Mouse (Mus musculus) CH12.LX (cell line): Measurements from ENCODE around the gene T2. TPM values are rescaled to one million over a fixed set of nuclear protein-coding genes. Genes with fewer than 3 reads are reported as not detected.
"Not testable (repeated sequence)": the region's sequence is repeated elsewhere in the genome, so short reads cannot be mapped to it uniquely, and the experiment has no call there.

ENCODE experiments used
- DNase-seq: peaks from one replicate; pipeline ENCODE4 v3.0.0-alpha.2; 2013; ENCODE audit errors: extremely low read depth
- H3K27ac ChIP-seq: 2 replicates; pipeline ENCODE4 v1.5.1; 2012; ENCODE audit warnings: low read depth, mild to moderate bottlenecking, control low read depth, moderate library complexity; ENCODE audit not compliant: insufficient read depth
- H3K27me3 ChIP-seq: replicated peaks from 2 replicates; pipeline ENCODE3; 2012; ENCODE audit warnings: inconsistent platforms
- H3K36me3 ChIP-seq, 2 experiments: replicated peaks in 1 of 2; 2 replicates each; pipeline versions ENCODE3 to v1.6.1; 2012; ENCODE audit warnings: inconsistent platforms in 1 of 2, low read length in 1 of 2, mild to moderate bottlenecking in 1 of 2, mixed read lengths in 1 of 2, moderate library complexity in 1 of 2; ENCODE audit not compliant: control insufficient read depth in 1 of 2, insufficient read depth in 1 of 2
- H3K4me1 ChIP-seq, 2 experiments: 2 replicates each; pipeline ENCODE4 v1.6.1; 2012; ENCODE audit warnings: inconsistent platforms in 1 of 2, moderate library complexity in 1 of 2; ENCODE audit not compliant: insufficient read depth in 2 of 2, control insufficient read depth in 1 of 2
- H3K4me2 ChIP-seq: 2 replicates; pipeline ENCODE4 v1.6.1; 2012; ENCODE audit warnings: low read depth, mild to moderate bottlenecking, control low read depth; ENCODE audit not compliant: poor library complexity, insufficient read depth, severe bottlenecking
- H3K4me3 ChIP-seq, 3 experiments: fragments of 150-350 bp in 1 of 3; sonication (generic) in 1 of 3; replicated peaks in 1 of 3; 2 replicates each; pipeline versions ENCODE3 to v1.5.1; 2011 to 2012; ENCODE audit warnings: low read depth in 2 of 3, low read length in 2 of 3, mild to moderate bottlenecking in 2 of 3, moderate library complexity in 2 of 3, control low read depth in 1 of 3, improper control_type of control experiment in 1 of 3, inconsistent platforms in 1 of 3, mixed read lengths in 1 of 3; ENCODE audit not compliant: poor library complexity in 1 of 3
- H3K79me2 ChIP-seq: replicated peaks from 2 replicates; pipeline ENCODE4 v1.6.1; 2012; ENCODE audit warnings: mild to moderate bottlenecking, moderate library complexity; ENCODE audit not compliant: control insufficient read depth, poor library complexity, insufficient read depth, severe bottlenecking; ENCODE audit errors: extremely low read depth
- H3K9ac ChIP-seq: 2 replicates; pipeline ENCODE4 v1.6.1; 2012; ENCODE audit warnings: low read depth, mild to moderate bottlenecking, control low read depth, moderate library complexity; ENCODE audit not compliant: insufficient read depth
- H3K9me3 ChIP-seq: replicated peaks from 2 replicates; pipeline ENCODE3; 2012; ENCODE audit warnings: low read length, inconsistent platforms, mixed read lengths
- CHD2 ChIP-seq: IDR thresholded peaks from 2 replicates; pipeline ENCODE4 v1.6.1; 2011; ENCODE audit warnings: low read length, improper control_type of control experiment
- CTCF ChIP-seq, 2 experiments: IDR thresholded peaks in 1 of 2; conservative IDR thresholded peaks in 1 of 2; 2 replicates each; pipeline ENCODE4 v1.5.1; 2011 to 2012; ENCODE audit warnings: low read depth in 2 of 2, low read length in 2 of 2, improper control_type of control experiment in 1 of 2, inconsistent platforms in 1 of 2, mild to moderate bottlenecking in 1 of 2, moderate library complexity in 1 of 2
- E2F4 ChIP-seq: IDR thresholded peaks from 2 replicates; pipeline ENCODE4 v1.6.1; 2011; ENCODE audit warnings: low read depth, low read length, improper control_type of control experiment; ENCODE audit not compliant: insufficient replicate concordance
- ELF1 ChIP-seq: IDR thresholded peaks from 2 replicates; pipeline ENCODE4 v1.6.1; 2014; ENCODE audit warnings: low read depth, mild to moderate bottlenecking, inconsistent platforms, low read length, improper control_type of control experiment
- ETS1 ChIP-seq: conservative IDR thresholded peaks from 2 replicates; pipeline ENCODE4 v1.6.1; 2012; ENCODE audit warnings: low read depth, mild to moderate bottlenecking, inconsistent platforms, low read length, improper control_type of control experiment, moderate library complexity
- GABPA ChIP-seq: IDR thresholded peaks from 2 replicates; pipeline ENCODE4 v1.6.1; 2012; ENCODE audit warnings: low read depth, low read length, improper control_type of control experiment, inconsistent platforms; ENCODE audit not compliant: insufficient replicate concordance
- IRF4 ChIP-seq: IDR thresholded peaks from 2 replicates; pipeline ENCODE4 v1.6.1; 2014; ENCODE audit warnings: low read depth, mild to moderate bottlenecking, inconsistent platforms, low read length, improper control_type of control experiment
- JUND ChIP-seq: conservative IDR thresholded peaks from 2 replicates; pipeline ENCODE4 v1.6.1; 2011; ENCODE audit warnings: low read depth, low read length, improper control_type of control experiment
- NELFE ChIP-seq: IDR thresholded peaks from 2 replicates; pipeline ENCODE4 v1.6.1; 2011; ENCODE audit warnings: low read depth, low read length, improper control_type of control experiment
- NRF1 ChIP-seq: IDR thresholded peaks from 2 replicates; pipeline ENCODE4 v1.6.1; 2014; ENCODE audit warnings: low read depth, mild to moderate bottlenecking, inconsistent platforms, low read length, improper control_type of control experiment, moderate library complexity
- RCOR1 ChIP-seq: conservative IDR thresholded peaks from 2 replicates; pipeline ENCODE4 v1.6.1; 2012; ENCODE audit warnings: low read depth, mild to moderate bottlenecking, inconsistent platforms, low read length, improper control_type of control experiment
- TCF12 ChIP-seq: IDR thresholded peaks from 2 replicates; pipeline ENCODE4 v1.6.1; 2014; ENCODE audit warnings: low read depth, mild to moderate bottlenecking, inconsistent platforms, low read length, improper control_type of control experiment
- USF1 ChIP-seq: IDR thresholded peaks from 2 replicates; pipeline ENCODE4 v1.6.1; 2014; ENCODE audit warnings: low read depth, mild to moderate bottlenecking, inconsistent platforms, low read length, improper control_type of control experiment
- dilution Hi-C: fragments of 300-500 bp; cut with MboI; formaldehyde crosslinking; loops from 2 replicates; pipeline ENCODE4 v1.14.3; 2020; ENCODE audit warnings: low sequenced_read_pairs; ENCODE audit not compliant: extremely low pct_unique_long_range_greater_than_20kb, extremely low pct_ligation_motif_present
- in situ Hi-C: fragments of 300-500 bp; cut with MboI; formaldehyde crosslinking; loops from 3 replicates; pipeline ENCODE4 v1.14.3; 2019; ENCODE audit warnings: low sequenced_read_pairs, low pct_ligation_motif_present, low pct_unique_long_range_greater_than_20kb, mixed read lengths
- polyA plus RNA-seq: library from polyadenylated mRNA; unstranded; fragments of >175 nt; gene quantifications from 2 replicates; pipeline ENCODE4 v1.2.1, GENCODE M21; 2012; ENCODE audit warnings: low read depth; ENCODE audit not compliant: insufficient read length
- total RNA-seq, 2 experiments: library from RNA; depleted of rRNA; stranded (reverse); fragments of 300-350 nt in 1 of 2; fragments of >200 nt in 1 of 2; gene quantifications; 2 replicates each; pipeline ENCODE4 v1.2.3; 2012 to 2014

T2 gene
- total and polyA plus RNA-seq, 3 experiments: not detected

GRCm38 (mm10) chr17:8397946-8398345 is 42.2 kb downstream of the T2 start:
- H3K9me3 ChIP-seq: no peaks in the 10 kb centered on the region
- H3K36me3 ChIP-seq: no peaks in the 10 kb centered on the region
- H3K4me2 ChIP-seq: no peak overlapping the region
- in situ Hi-C loops (loop anchor here (10.0 kb wide), 1 partner anchor 67 kb away; no protein-coding TSS in a partner anchor), dilution Hi-C loops (no loop called here)
- H3K4me3 ChIP-seq: no peak overlapping the region
- no peaks in the 10 kb centered on the region for H3K27me3 ChIP-seq
- no peak for TF ChIP-seq TCF12
- TF ChIP-seq GABPA: no peak
- TF ChIP-seq CHD2: no peak
- no peak for TF ChIP-seq JUND
- no peak for TF ChIP-seq ELF1
- TF ChIP-seq RCOR1: no peak
- no peak for TF ChIP-seq IRF4
- TF ChIP-seq NRF1: no peak
- no peak for TF ChIP-seq CTCF (conservative IDR thresholded peaks at IDR 0.05 in 1 of 2, IDR thresholded peaks at IDR 0.05 in 1 of 2; ENCODE audit: low read depth in 2 of 2, low read length in 2 of 2)
- H3K27ac ChIP-seq: no peak overlapping the region
- DNase-seq: no peak
- H3K9ac ChIP-seq: no peak overlapping the region
- H3K4me1 ChIP-seq: peaks cover 0 to 16% of the 10 kb centered on the region in 2 experiments; a peak in 2 of 4 replicates
- H3K79me2 ChIP-seq: no peaks in the 10 kb centered on the region

GRCm38 (mm10) chr17:8403932-8404331 is 48.1 kb downstream of the T2 start:
- H3K79me2 ChIP-seq, DNase-seq, H3K27me3 ChIP-seq, H3K9me3 ChIP-seq, dilution Hi-C loops, H3K9ac ChIP-seq, H3K36me3 ChIP-seq, H3K4me3 ChIP-seq, H3K27ac ChIP-seq, H3K4me2 ChIP-seq, in situ Hi-C loops: not testable (repeated sequence)
- H3K4me1 ChIP-seq: peaks cover 6 to 34% of the 10 kb centered on the region in 2 experiments

- H3K4me3 ChIP-seq: no peak overlapping the region
- H3K9ac ChIP-seq: no peak overlapping the region
- H3K4me2 ChIP-seq: no peak overlapping the region
- no peaks in the 10 kb centered on the region for H3K36me3 ChIP-seq
- peaks cover 13 to 47% of the 10 kb centered on the region in 2 experiments for H3K4me1 ChIP-seq
- no peak for DNase-seq
- H3K27me3 ChIP-seq: no peaks in the 10 kb centered on the region
- dilution Hi-C loops: no loop called here
- in situ Hi-C loops: no loop called here
- TF ChIP-seq CTCF (conservative IDR thresholded peaks at IDR 0.05 in 1 of 2, IDR thresholded peaks at IDR 0.05 in 1 of 2; ENCODE audit: low read depth in 2 of 2, low read length in 2 of 2): no peak
- TF ChIP-seq E2F4: no peak
- TF ChIP-seq CHD2: no peak
- no peak for TF ChIP-seq NRF1
- TF ChIP-seq USF1: no peak
- TF ChIP-seq NELFE: no peak
- TF ChIP-seq IRF4: no peak
- no peak for TF ChIP-seq ETS1
- TF ChIP-seq, all 38 proteins: peak for 0
- Histone ChIP-seq H3K9me3 (no peaks in the 10 kb centered on the region), H3K79me2 (no peaks in the 10 kb centered on the region), H3K27ac (no peak overlapping the region)
These were observed 50.5 kb downstream of the T2 start for GRCm38 (mm10) chr17:8406285-8406684.

DNA sequence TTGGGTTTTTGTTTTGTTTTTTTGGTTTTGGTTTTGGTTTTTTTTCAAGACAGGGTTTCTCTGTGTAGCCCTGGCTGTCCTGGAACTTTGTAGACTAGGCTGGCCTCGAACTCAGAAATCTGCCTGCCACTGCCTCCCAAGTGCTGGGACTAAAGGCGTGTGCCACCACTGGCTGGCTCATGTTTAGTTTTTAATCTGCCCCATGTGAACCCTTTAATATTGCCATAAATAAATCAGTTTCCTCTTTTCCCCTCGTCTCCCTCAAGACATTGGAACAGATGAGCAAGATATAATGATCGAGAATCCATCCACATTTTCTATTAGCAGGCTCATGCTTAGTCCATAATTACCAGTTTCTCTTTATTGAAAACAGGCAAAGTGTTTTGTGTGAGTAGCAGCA is 52.2 kb downstream of the T2 start:
- H3K36me3 ChIP-seq, H3K9me3 ChIP-seq, H3K79me2 ChIP-seq, H3K27ac ChIP-seq, dilution Hi-C loops, H3K9ac ChIP-seq, in situ Hi-C loops, H3K27me3 ChIP-seq: not testable (repeated sequence)
- H3K4me2 ChIP-seq: peak overlapping the region; percentile 37; the same call in 1 of the 2 replicates
- peak; percentile 11 for DNase-seq
- peak overlapping the region in 1 of 3 experiments; percentile 6 for H3K4me3 ChIP-seq
- peaks cover 13 to 51% of the 10 kb centered on the region in 2 experiments for H3K4me1 ChIP-seq
